In genomic region chr2:92023362-92024273, GRCm38 (mm10) we compare ENCODE assay signal across 8 mouse cellular contexts. TPM values are rescaled to one million over a fixed set of nuclear protein-coding genes. Genes with fewer than 3 reads are reported as not detected.
DNase-seq lines count a peak whose midpoint lies in the region; ATAC-seq and TF ChIP-seq lines count a peak whose summit lies in the region.

No protein-coding gene starts in this region.

- peak; percentile 96 for DNase-seq in heart, adult 11 months
- DNase-seq in heart, adult 8-10 months (ENCODE audit: low spot score), result no peak
- DNase-seq in Muller cell, postnatal 12 days (ENCODE audit: inconsistent ontology term), result peak; percentile 73
- DNase-seq in forebrain, embryonic 10.5 days (ENCODE audit: extremely low spot score, low spot score), result no peak
- peak; percentile 73 for DNase-seq in heart, postnatal 4 days
- DNase-seq in liver, result peak; percentile 45
- DNase-seq in midbrain, postnatal 0 days (ENCODE audit: low spot score), result peak; percentile 29
- no peak for DNase-seq in frontal cortex, adult 2 months (ENCODE audit: extremely low spot score in 1 of 2, low spot score in 1 of 2)

- peaks cover 27% of the 10 kb centered on the region for H3K4me1 ChIP-seq in forebrain, embryonic 10.5 days
- no peaks in the 10 kb centered on the region for H3K4me1 ChIP-seq in midbrain, postnatal 0 days (ENCODE audit: insufficient read depth, low read length)

- H3K4me3 ChIP-seq in forebrain, embryonic 10.5 days, result peak overlapping the region; percentile 76
- peak overlapping the region; percentile 65 for H3K4me3 ChIP-seq in midbrain, postnatal 0 days (ENCODE audit: low read depth, low read length)

- peak overlapping the region; percentile 54; the same call in 1 of the 2 replicates for H3K27ac ChIP-seq in forebrain, embryonic 10.5 days
- H3K27ac ChIP-seq in midbrain, postnatal 0 days (ENCODE audit: low read depth, low read length), result no peak overlapping the region

- peaks cover 87% of the 10 kb centered on the region for H3K27me3 ChIP-seq in forebrain, embryonic 10.5 days (ENCODE audit: poor library complexity, severe bottlenecking)
- no peaks in the 10 kb centered on the region for H3K27me3 ChIP-seq in midbrain, postnatal 0 days (ENCODE audit: insufficient read depth, low read length)

- WGBS in forebrain, embryonic 10.5 days, result 5% methylated on average over 55 of the region's 56 CpGs
- 5% methylated on average over 49 of the region's 56 CpGs for WGBS in midbrain, postnatal 0 days

- no peaks in the 10 kb centered on the region for H3K36me3 ChIP-seq in forebrain, embryonic 10.5 days (replicated peaks)
- no peaks in the 10 kb centered on the region for H3K36me3 ChIP-seq in midbrain, postnatal 0 days (ENCODE audit: insufficient read depth, low read length)

- TF ChIP-seq CTCF in midbrain, postnatal 0 days (IDR thresholded peaks at IDR 0.05), result peak; percentile 65

- no peaks in the 10 kb centered on the region for H3K9me3 ChIP-seq in forebrain, embryonic 10.5 days
- H3K9me3 ChIP-seq in midbrain, postnatal 0 days (ENCODE audit: low read length), result no peaks in the 10 kb centered on the region

- H3K4me2 ChIP-seq in midbrain, postnatal 0 days (ENCODE audit: low read depth, low read length, poor library complexity, severe bottlenecking), result peak overlapping the region; percentile 99

- peak; percentile 40; the same call in 1 of the 2 replicates for ATAC-seq in midbrain, postnatal 0 days (ENCODE audit: low FRiP score)

- peak overlapping the region; percentile 70 for H3K9ac ChIP-seq in midbrain, postnatal 0 days (replicated peaks; ENCODE audit: low read length, poor library complexity, severe bottlenecking)

RNA-seq across cellular contexts. Expression of gene Creb3l1, which starts 0.7 kb away (rescaled TPM):
- total RNA-seq in heart, adult 8-10 months (2022), result 1 to 10 TPM; 2.5 to 4.0 (median 3.1) TPM
- 0.73 and 0.86 TPM in 2 replicates for polyA plus RNA-seq in forebrain, embryonic 10.5 days (2016; fragmentation: Nextera tagmentation; extraction: Ambion mirVana)
- 10 to 100 TPM; 16.9 to 18.5 TPM for total RNA-seq in heart, postnatal 4 days (2021)
- 3.2 TPM in 2 replicates for total RNA-seq in midbrain, postnatal 0 days (2014; rRNA removed)
- 2.7 and 3.8 TPM in 2 replicates for polyA plus RNA-seq in midbrain, postnatal 0 days (2015; fragmentation: Nextera tagmentation; extraction: Ambion mirVana)
- 1.7 and 1.8 TPM in 2 replicates for polyA plus RNA-seq in frontal cortex, adult 2 months (2012; rRNA removed)

RNA-seq across cellular contexts. Expression of gene Dgkz, which starts 48.0 kb away (rescaled TPM):
- 10 to 100 TPM; 31.4 to 49.0 (median 42.7) TPM for total RNA-seq in heart, adult 8-10 months (2022)
- polyA plus RNA-seq in forebrain, embryonic 10.5 days (2016; fragmentation: Nextera tagmentation; extraction: Ambion mirVana), result 35.1 and 39.1 TPM in 2 replicates
- total RNA-seq in heart, postnatal 4 days (2021), result 10 to 100 TPM; 76.6 to 80.9 TPM
- total RNA-seq in midbrain, postnatal 0 days (2014; rRNA removed), result 99.8 and 144 TPM in 2 replicates
- 35.1 and 36.6 TPM in 2 replicates for polyA plus RNA-seq in midbrain, postnatal 0 days (2015; fragmentation: Nextera tagmentation; extraction: Ambion mirVana)
- 590 and 632 TPM in 2 replicates for polyA plus RNA-seq in frontal cortex, adult 2 months (2012; rRNA removed)

Comparison
In these comparisons a context has a peak if more than half of its experiments do, and no peak if none do; other contexts are left out.
1. DNase-seq: peak in heart, adult 11 months (single experiment), Muller cell, postnatal 12 days (single experiment), heart, postnatal 4 days (single experiment), liver (single experiment) and midbrain, postnatal 0 days (single experiment); none in heart, adult 8-10 months (single experiment), forebrain, embryonic 10.5 days (single experiment) and frontal cortex, adult 2 months (0 of 2).